Mouse (Mus musculus) frontal cortex, postnatal 14 days (tissue): Measurements from ENCODE around the gene Acbd3.
A peak's percentile ranks its signal among the peaks of the same experiment; 100 is the strongest.

Experiments
- DNase-seq, 2 experiments: peaks; one replicate each; pipeline ENCODE4 v3.0.0; 2022; ENCODE audit warnings: low spot score in 2 of 2

The Acbd3 gene

DNA sequence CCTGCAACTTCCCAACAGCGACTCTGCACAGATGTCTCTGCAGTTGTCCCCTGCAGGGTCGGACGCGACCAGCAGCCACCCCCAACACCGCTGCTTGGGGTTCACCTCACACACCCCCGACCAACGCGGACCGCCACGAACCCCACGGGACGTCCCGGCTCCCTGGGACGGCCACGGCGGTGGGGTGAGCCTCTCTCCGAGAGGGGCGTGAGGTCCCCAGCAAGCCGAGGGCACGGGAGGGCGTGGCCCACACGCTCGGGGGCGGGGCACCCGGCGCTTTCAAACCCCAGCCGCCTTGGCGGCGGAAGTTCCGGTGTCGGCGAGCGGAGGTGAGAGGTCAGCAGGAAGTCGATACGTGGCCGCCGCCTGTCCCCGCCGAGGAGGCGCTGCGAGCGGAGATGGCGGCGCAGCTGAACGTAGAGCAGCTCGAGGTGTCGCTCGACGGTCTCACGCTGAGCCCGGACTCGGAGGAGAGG lies at the start of gene Acbd3:
Gene Acbd3, plus strand, starts transcription at position 340 of the 476 bp plus-strand sequence.
- DNase-seq, result peak; percentile 85 to 88

DNA sequence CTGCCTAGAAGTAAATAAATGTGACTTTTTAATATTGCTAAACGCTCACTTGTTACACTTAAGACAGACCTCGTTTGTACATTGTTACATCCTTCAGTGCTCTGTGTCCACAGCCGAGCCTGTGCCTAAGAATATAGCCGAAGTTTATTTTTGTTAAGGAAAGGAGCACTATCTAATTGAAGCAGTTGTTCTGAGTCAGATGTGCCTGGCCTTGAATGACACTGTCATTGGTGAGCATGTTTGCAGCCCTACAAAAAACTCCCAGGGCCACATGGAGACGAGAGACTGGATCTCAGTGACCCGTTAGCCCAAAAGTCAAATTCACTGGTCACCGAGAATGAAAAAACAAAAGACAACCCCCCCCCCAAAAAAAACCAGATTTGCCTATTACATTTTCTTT lies 34.6 kb upstream of the Acbd3 start:
- no peak for DNase-seq

DNA sequence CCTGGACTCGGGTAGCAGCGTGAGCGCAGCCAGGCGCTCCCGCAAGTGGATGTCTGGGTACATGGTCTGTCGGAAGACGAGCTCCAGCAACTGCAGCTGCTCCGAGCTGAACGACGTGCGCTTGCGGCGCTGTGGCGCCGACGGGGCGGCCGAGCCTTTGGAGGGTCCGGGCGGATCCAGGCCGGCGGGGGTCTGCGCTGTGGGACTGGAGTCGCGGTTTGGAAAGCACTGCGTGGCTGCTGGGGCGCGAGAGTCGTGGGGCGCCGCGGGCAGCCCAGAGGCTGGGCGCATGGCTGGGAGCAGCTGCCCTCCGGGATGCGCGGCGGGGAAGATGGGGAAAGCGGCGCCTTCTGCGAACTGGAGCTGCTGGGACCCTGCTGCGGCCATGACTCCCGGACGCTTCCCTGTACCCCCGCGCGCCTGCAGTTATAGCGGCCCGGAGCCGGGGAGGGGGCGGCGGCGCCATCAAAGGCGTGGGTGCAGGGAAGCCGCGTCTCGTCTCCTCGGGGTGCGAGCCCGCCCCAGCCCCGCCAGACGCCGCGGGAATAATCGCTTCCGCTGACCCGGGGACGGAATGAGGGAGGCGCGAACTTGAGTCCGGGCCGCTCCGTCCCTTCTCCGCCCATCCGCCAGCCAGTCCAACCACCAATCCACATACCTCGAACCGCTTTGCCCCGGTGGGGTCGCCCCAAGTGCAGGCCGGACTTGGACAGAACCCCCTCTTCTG lies 29.1 kb upstream of the Acbd3 start, which contains the start of gene Mixl1:
Gene Mixl1, minus strand, starts transcription at position 409 of the 727 bp plus-strand sequence.
- no peak for DNase-seq

DNA sequence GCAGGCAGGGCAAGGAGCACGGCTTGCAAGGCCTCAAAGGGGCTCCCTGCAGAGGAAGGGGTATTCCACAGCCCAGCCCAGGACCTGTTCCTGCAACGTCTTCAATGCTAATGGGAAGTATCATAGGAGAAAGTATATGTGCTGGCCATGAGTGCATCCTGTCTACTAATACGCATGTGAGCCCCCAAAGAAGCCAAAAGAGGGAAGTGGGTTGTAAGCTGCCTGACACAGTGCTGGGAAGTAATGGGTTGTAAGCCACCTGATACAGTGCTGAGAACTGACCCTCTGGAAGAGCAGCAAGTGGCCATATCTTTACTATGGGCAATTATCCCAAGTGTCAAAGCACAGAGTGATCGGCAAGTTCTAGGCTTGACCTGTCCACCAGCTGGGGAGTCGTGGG lies 27.8 kb upstream of the Acbd3 start:
- DNase-seq, result no peak

DNA sequence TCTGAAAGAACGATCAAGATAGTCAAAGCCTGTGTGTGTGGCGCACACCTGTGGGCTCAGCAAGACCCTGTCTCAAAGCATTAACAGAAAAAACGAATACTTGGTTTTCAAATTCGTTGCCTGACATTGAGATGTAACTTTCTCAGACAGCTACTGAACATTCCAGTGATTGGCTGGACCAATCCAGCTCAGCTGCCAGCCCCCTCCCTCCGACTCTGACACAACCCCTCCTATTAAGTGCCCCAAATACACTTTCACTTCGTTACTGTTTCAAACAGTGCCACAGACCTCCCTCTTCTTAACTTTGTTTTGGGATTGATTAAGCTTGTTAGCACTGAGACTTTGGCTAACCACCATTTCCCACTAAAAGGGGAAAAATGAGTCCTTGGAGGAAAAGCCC lies 22.4 kb upstream of the Acbd3 start:
- DNase-seq, result no peak

DNA sequence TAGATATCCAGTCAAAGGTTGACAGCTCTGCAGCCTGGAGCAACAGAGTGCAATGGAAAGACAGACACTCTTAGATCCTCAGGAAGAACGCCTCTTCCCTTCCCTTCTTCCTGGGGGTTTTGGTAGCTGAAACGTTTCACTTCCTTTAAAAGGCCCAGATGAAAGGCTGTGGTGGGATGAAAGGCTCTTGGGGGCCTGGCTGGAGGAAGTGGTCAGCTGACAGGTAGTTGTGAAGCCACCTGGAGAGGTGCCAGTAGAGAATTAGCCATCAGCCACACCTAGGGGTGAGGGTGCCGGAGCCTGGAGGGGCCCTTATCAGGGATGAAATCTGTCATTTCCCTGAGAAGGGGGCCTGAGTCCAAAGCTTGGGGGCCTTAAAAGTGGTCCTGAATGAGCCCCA lies 18.5 kb upstream of the Acbd3 start:
- no peak for DNase-seq

DNA sequence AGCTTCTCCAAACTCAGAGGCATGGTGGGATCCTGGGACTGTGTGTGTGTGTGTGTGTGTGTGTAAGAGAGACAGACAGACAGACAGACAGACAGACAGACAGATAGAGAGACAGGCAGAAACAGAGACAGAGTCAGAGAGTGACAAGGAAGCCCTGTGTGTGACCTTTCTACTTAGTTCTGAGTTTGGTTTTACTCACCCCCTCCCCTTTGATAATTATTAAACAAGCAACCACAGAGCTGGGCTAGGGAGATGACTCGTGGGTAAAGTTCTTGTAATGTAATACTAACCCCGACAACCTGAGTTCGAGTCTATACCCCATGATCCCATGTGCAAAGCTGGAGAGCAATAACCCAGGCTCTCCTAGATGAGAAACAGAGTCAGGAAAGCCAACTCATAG lies 18.0 kb upstream of the Acbd3 start:
- DNase-seq, result no peak

DNA sequence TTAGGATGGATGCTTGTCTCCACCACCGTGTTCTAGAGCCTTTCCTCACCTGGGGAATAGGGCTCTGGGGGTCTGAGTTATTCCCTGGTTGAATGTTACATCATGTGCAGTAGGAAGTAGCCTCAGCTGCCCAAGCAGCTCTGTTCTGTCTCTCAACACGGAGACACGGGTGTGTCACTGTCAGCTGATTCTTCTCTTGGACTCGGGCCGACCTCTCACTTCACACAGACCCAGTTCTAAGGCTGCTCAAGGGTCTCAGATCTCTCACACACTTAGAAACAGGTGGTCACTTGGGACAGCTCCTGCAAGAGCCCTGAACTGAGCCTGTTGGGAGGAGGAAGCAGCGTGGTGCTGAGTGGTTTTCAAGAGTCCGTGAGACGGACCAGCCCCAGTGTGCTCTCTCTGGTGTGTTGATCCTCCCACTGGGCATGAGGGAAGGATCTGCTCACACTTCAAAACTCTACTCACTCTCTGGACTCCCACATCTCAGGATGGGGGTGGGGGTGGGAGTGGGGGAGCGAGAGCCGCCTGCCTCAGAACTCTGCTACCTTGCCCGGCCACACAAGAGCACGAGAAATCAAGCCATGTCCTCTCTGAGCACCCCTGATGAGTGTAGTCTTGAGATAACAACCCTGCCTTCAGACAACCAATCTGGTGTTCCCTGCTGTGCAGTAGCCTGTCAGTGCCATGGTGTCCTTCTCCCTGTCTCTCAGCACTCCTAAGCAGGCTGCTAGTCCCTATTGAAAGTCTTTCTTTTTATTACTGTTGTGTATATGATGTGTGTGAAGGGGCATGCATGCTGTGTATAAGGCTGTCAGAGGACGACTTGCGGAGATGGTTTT lies 16.7 kb upstream of the Acbd3 start:
- no peak for DNase-seq

DNA sequence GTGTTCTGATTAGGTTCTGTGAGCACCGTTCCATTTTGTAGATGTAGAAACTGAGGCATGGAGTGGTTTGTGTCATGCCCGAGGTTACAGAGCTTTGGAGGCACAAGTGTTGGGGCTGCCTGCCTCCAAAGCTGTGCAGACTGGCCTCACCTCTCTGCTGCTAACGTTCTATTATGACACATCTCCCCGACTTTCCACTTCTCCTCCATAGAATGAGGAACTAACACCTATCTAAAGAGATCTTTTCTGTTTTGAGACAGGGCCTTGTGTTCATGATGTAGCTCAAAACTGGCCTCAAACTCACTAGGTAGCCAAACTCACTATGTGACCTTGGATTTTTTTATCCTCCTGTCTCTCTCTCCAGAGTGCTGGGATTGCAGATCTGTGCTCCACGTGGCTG lies 7.1 kb upstream of the Acbd3 start:
- no peak for DNase-seq

DNA sequence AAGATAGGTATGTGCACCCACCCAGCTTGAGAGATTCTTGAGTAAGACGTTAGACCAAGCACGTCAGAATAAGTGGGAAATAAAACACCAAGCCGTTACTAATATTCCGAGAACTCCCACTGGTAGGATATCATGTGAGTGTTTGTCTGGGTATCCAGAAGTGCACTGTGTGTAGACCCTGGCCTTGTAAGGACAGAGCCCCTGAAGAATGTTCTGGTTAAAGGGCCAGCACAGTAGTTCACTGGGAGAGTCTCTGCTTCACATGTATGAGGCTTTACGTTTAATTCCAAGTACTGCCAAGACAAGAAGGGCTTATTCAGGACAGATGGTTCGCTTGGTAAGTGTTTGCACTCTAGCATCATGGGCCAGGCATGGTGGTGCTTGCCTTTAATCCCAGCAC lies 6.4 kb upstream of the Acbd3 start:
- DNase-seq, result no peak

DNA sequence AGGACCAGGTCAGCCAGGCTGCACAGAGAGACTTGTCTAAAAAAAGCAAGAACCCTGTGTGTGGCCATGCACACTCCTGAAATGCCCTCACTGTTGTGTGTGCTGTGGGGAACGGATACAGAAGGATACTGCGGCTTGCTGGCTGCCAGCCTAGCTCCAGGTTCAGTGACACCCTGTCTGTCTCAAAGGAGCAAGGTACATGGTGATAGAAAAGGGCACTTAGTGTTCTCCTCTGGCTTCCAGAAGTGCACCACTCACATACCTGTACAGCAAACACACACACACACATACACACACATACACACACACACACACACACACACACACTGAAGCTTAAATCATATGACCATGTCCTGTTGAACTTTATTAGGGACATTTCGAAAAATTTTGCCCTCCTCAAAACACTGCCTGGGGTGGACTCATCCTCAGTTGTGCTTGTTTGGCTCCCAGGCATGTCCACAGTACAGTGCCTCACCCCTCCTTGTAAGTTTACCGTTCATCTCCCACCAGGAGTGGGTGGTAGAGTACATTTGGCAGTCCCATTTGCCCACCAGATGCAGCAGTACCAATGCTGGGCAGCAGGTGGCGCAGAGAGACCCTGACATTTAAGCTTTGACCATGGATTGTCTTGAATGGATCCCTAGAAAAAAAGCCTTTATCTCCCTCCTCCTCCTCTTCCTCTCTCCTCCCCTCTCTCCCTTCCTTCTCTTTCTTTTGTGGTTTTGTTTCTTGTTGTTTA lies 5.7 kb upstream of the Acbd3 start:
- peak; percentile 36 to 67 for DNase-seq

DNA sequence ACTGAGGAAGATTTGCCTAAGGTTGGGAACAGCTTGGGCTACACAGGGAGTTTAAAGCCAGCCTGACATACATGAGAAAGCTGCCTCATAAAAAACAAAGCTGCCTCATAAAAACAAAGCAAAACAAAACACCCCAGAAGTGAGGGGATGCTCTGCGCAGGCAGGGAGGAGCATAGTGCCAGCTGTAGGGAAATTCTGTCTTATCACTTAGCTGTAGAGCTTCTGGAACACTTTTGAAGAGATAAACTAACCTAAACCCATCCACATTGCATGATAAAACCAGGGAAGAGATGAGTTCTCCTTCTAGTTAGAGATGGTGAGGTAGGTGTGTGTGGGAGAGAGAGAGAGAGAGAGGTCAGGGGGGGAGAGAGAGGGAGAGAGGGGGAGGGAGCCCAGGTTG lies 3.2 kb upstream of the Acbd3 start:
- no peak for DNase-seq

DNA sequence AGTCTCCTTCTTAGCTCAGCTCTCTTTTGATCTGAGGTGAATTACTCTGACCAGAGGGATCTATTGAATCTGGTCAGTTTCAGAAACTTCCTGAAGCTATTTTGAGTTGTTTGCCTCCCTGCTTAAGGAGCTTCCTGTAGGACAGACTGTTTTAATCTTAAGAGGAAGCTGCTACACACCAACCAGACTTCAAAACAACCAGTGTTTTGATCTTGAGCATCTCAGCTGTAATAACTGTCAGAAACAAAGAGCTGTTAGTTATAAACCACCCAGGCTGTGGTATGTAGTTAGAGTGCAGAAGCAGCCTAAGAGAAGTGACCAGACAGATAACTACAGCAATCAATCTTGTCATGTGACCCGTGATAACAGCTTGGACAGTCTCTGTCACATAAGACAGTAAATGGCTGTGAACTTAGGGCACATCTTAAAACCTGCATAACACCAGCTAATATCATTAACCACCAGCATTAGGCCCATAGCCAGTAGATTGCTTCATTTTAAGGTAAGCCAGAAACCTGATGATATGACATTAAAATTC lies 2.1 kb upstream of the Acbd3 start:
- DNase-seq, result no peak

DNA sequence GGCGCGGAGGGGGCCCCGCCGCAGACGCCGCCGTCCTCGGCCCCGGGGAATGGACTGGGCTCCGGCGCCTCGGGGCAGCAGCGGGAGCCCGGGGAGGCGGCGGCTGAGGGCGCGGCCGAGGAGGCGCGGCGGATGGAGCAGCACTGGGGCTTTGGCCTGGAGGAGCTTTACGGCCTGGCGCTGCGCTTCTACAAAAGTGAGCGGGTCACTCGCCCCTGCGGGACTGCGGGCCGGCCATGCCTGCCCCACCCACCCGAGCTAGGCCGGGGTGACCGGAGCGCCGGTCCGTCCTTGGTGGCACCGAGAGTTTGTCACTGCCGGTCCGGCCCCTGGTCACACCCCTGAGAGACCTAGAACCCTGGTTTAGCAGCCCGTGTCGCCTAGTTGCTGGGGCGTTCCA lies 340 bp downstream of the Acbd3 start:
- no peak for DNase-seq

DNA sequence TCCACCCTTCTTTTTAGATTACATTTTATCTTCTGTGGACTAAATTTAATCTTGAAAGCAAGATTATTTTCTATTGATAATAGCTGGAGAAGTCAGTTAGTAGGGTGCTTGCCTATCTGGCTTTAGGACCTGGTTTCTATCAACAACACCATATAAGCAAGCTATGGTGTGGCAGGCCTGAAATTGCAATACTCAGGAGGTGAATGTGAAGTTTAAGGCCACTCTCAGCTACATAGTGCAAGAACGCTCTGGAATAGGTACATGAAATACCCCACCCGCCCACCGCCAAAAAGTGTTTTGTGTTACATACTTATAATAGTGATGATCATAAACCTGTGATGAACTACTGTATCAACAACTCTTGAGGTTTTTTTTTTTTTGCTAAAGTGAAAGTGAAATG lies 3.4 kb downstream of the Acbd3 start:
- no peak for DNase-seq

DNA sequence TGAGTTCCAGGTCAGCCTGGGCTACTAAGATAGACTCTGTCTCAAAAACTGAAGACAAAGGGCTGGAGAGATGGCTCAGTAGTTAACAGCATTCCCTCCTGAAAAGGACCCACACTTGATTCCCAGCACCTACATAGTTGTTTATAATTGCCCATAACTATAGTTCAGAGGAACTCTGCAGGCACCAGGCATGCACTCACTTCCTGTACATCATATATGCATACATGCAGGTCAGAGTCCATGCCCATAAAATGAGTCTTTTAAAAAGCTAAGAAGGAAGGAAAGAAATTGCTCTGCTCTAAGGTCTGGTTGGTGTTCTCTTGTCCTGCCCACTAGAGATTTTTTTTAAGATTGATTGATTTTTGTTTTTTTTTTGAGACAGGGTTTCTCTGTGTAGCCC lies 22.0 kb downstream of the Acbd3 start:
- DNase-seq, result no peak

DNA sequence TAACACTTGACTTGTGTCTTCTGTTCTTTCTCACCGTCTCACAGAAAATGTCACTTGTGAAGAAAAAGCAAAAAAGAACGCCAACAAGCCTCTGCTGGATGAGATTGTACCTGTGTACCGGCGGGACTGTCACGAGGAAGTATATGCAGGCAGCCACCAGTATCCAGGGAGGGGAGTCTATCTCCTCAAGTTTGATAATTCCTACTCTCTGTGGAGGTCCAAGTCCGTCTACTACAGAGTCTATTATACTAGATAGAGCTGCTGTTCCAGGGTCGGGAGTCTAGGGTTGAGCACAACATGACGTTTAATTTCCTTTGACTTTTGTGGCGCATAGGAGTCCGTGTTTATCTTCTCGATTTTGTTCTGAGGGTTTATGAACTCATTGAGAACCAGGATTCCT lies 26.3 kb downstream of the Acbd3 start:
- no peak for DNase-seq

DNA sequence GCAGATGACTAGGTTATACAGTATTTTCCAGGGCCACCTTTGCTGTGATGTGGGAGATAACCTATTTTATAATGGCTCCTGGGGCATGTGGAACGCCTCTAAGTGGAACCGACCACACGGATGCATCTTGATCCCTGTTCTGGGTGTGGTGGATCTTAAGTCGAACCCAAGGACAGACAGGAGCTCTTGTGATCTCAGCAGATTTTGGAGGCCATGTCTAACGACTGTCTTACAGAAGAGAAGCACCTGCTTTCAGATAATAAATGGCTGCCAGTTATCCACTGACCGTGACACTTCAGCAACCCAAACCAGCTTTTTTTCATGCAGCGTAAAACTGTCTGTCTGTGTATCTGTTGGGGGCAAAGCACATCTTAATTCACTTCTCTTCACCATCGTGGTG lies 28.5 kb downstream of the Acbd3 start:
- no peak for DNase-seq

DNA sequence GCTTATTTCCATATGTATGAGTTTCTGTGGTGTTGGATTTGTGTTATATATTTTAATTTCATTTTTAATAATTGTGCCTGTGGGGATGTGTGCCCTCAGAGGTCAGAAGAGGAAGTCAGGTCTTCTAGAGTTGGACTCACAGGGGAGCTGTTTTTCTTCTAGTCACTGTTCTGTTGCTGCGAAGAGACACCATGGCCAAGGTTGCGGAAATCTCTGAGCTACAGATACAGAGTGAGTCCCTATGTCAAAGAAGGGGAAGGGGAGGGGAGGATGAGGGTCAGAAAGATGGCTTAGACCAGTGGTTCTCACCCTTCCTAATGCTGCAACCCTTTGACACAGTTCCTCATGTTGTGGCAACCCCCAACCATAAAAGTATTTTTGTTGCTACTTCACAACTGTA lies 30.9 kb downstream of the Acbd3 start:
- DNase-seq, result no peak

DNA sequence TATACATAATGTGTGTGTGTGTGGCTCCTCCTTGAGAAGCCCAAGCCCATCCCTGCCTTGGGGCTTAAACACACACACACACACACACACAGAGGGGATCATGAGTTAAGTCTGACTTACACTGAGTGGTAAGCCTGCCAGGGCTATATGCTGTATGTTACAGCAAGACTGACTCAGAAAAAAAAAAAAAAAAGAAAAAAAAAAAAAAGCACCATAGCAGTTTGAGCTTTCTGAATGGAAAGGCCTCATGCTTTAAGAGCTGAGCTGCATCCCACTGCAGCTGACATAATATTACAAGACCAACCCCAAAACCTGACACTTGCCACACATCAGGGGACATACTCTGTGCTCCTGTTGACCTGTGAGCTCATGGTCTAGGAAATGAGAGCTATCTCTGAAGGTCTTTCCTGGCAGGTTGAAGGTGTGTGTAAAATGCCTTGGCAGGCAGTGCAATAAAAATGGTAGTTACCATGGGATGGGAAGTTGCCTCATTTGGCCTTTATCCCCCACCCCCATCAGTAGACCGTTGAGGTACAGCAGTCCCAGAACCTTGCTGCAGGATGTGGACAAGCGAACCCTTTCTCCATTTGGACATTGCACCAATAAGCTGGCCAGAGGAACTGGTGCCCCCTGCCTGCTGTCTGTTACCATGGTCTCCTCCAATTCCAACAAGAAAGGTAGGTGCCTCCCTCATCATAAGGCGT lies 31.6 kb downstream of the Acbd3 start:
- no peak for DNase-seq

DNA sequence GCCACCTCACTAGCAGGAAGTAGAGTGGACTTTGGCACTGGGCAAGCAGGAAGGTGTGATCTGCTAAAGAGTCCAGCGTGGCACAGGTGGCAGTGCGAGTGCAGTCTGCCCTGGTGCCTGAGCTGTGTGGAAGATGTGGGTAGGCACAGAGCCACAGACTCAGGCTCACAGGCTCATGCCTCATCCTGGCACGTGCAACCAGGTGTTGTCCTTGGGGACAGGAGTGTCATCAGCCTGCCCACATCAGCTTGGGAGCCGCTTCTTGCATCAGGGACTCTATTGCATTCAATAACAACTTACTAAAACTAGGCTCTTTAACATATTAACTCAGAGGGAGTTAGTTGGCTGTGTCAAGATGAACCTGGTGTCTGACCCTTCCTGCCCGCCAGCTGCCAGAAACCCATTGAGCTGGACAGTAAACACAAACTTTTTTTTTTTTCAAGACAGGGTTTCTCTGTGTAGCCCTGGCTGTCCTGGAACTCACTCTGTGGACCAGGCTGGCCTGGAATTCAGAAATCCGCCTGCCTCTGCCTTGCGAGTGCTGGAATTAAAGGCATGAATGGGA lies 32.2 kb downstream of the Acbd3 start:
- DNase-seq, result no peak
